Mouse (Mus musculus) heart, adult 2 months (tissue): Measurements from ENCODE around the gene Zfyve27.

Experiments
- CTCF ChIP-seq: fragments of 200-600 bp; IDR thresholded peaks from 2 replicates; pipeline ENCODE4 v1.8.1; 2022; ENCODE audit warnings: antibody characterized with exemption, mild to moderate bottlenecking, moderate library complexity
- EP300 ChIP-seq: fragments of 200-500 bp; IDR thresholded peaks from 2 replicates; pipeline ENCODE4 v1.6.1; 2011; ENCODE audit warnings: low read depth, low read length, control low read depth; ENCODE audit not compliant: insufficient read depth
- POLR2A ChIP-seq: fragments of 200-500 bp; IDR thresholded peaks from 2 replicates; pipeline ENCODE4 v1.6.1; 2011; ENCODE audit warnings: mild to moderate bottlenecking, low read depth, low read length, control low read depth; ENCODE audit not compliant: insufficient read depth

DNA sequence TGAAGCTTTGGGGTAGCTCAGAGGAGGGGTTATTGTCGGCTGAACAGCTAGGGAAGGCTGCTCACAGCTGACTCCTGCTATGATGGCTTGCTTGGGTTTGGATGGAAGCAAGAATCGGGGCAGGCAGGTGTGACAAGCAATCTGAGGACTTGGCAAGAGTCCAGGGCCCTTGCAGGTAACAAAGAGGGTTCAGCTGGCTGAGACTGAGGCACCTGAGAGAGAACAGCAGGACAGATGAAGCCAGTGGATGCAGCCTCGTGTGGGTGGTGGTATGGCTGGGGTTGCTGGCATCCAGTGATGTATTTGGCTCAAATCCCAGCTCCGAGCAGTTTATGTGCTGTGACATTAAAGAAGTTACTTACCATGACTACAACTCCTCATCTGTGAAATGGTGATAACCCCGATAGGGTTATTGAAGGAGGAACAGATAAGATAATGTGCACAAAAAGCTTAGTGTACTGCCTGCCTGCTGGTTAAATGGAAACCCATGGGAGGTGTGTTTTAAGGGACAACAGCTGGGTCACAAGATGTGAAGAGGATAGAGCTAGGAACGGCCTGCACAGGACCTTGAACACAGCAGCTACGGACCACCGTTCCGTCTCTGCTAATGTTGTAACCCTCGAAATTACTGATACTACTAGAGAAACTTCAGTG lies 5.7 kb downstream of the Zfyve27 start:
- no peak for TF ChIP-seq CTCF
- TF ChIP-seq POLR2A = no peak
- no peak for TF ChIP-seq EP300
